ENCODE assay signal across 8 mouse cellular contexts in genomic region chr13:113793637-113794036, GRCm38 (mm10). TPM values are rescaled to one million over a fixed set of nuclear protein-coding genes. Genes with fewer than 3 reads are reported as not detected.
DNase-seq lines count a peak whose midpoint lies in the region; ATAC-seq and TF ChIP-seq lines count a peak whose summit lies in the region.

No protein-coding gene starts in this region.

- H3K27ac ChIP-seq in lung, embryonic 15.5 days: peak overlapping the region; percentile 92
- H3K27ac ChIP-seq in embryonic facial prominence, embryonic 15.5 days (replicated peaks): peak overlapping the region; percentile 93
- H3K27ac ChIP-seq in limb, embryonic 11.5 days (replicated peaks; ENCODE audit: low read depth, low read length): peak overlapping the region; percentile 86
- H3K27ac ChIP-seq in olfactory bulb, adult 2 months (ENCODE audit: insufficient read depth, low read depth, low read length): peak overlapping the region; percentile 74

- peak overlapping the region; percentile 74 for H3K9ac ChIP-seq in lung, embryonic 15.5 days
- peak overlapping the region; percentile 68 for H3K9ac ChIP-seq in embryonic facial prominence, embryonic 15.5 days
- peak overlapping the region; percentile 83 for H3K9ac ChIP-seq in limb, embryonic 11.5 days (ENCODE audit: low read length)

- peak overlapping the region; percentile 74 for H3K4me2 ChIP-seq in lung, embryonic 15.5 days
- H3K4me2 ChIP-seq in embryonic facial prominence, embryonic 15.5 days (replicated peaks): peak overlapping the region; percentile 73
- H3K4me2 ChIP-seq in limb, embryonic 11.5 days (ENCODE audit: low read depth, severe bottlenecking): peak overlapping the region; percentile 61

- peak overlapping the region; percentile 64 for H3K4me3 ChIP-seq in lung, embryonic 15.5 days
- H3K4me3 ChIP-seq in embryonic facial prominence, embryonic 15.5 days (replicated peaks): peak overlapping the region; percentile 83
- peak overlapping the region; percentile 89 for H3K4me3 ChIP-seq in limb, embryonic 11.5 days (ENCODE audit: low read depth, low read length)
- H3K4me3 ChIP-seq in olfactory bulb, adult 2 months (ENCODE audit: insufficient read depth, low read depth, low read length): peak overlapping the region; percentile 65

- peaks cover 13% of the 10 kb centered on the region for H3K4me1 ChIP-seq in lung, embryonic 15.5 days
- H3K4me1 ChIP-seq in embryonic facial prominence, embryonic 15.5 days: peaks cover 19% of the 10 kb centered on the region
- peaks cover 9% of the 10 kb centered on the region; the same call in 1 of the 2 replicates for H3K4me1 ChIP-seq in limb, embryonic 11.5 days (ENCODE audit: control insufficient read depth, insufficient read depth, low read length)
- H3K4me1 ChIP-seq in olfactory bulb, adult 2 months (ENCODE audit: control insufficient read depth, insufficient read depth, low read length): no peaks in the 10 kb centered on the region

- TF ChIP-seq POLR2A in olfactory bulb, adult 2 months (IDR thresholded peaks at IDR 0.05; ENCODE audit: insufficient read depth, low read depth, low read length): no peak

- TF ChIP-seq CTCF in olfactory bulb, adult 2 months (IDR thresholded peaks at IDR 0.05; ENCODE audit: insufficient read depth, low read depth, low read length): no peak

- no peak for ATAC-seq in lung, embryonic 15.5 days (ENCODE audit: borderline replicate concordance, extremely low read depth, low FRiP score, low TSS enrichment)
- ATAC-seq in embryonic facial prominence, embryonic 15.5 days (ENCODE audit: insufficient number of reproducible peaks, low FRiP score, low TSS enrichment, low read depth): no peak
- ATAC-seq in limb, embryonic 11.5 days (ENCODE audit: insufficient number of reproducible peaks, low FRiP score, low TSS enrichment, low read depth): no peak

- 63% methylated on average over 9 of the region's 9 CpGs for WGBS in lung, embryonic 15.5 days
- WGBS in embryonic facial prominence, embryonic 15.5 days: 71% methylated on average over 9 of the region's 9 CpGs
- 74% methylated on average over 9 of the region's 9 CpGs for WGBS in limb, embryonic 11.5 days
- WGBS in olfactory bulb, adult 2 months: 63% methylated on average over 9 of the region's 9 CpGs

- H3K36me3 ChIP-seq in lung, embryonic 15.5 days: no peaks in the 10 kb centered on the region
- no peaks in the 10 kb centered on the region for H3K36me3 ChIP-seq in embryonic facial prominence, embryonic 15.5 days
- H3K36me3 ChIP-seq in limb, embryonic 11.5 days (ENCODE audit: control insufficient read depth, insufficient read depth, low read length): no peaks in the 10 kb centered on the region

- no peaks in the 10 kb centered on the region for H3K27me3 ChIP-seq in lung, embryonic 15.5 days
- H3K27me3 ChIP-seq in embryonic facial prominence, embryonic 15.5 days: no peaks in the 10 kb centered on the region
- H3K27me3 ChIP-seq in limb, embryonic 11.5 days (ENCODE audit: control insufficient read depth, insufficient read depth, low read length): no peaks in the 10 kb centered on the region

- no peak for DNase-seq in lung, postnatal 36 days
- DNase-seq in limb, embryonic 11.5 days (ENCODE audit: low spot score): no peak
- no peak for DNase-seq in left cerebral cortex, adult 8-10 months (ENCODE audit: low spot score in 2 of 2)
- DNase-seq in adrenal gland, postnatal 36 days: no peak
- DNase-seq in frontal cortex, postnatal 25 days (ENCODE audit: low spot score in 2 of 2): no peak

- H3K9me3 ChIP-seq in lung, embryonic 15.5 days: no peaks in the 10 kb centered on the region
- H3K9me3 ChIP-seq in embryonic facial prominence, embryonic 15.5 days (replicated peaks): no peaks in the 10 kb centered on the region
- no peaks in the 10 kb centered on the region for H3K9me3 ChIP-seq in limb, embryonic 11.5 days (ENCODE audit: control insufficient read depth, low read length)

RNA-seq across cellular contexts. Expression of gene Arl15, which starts 0.7 kb away (rescaled TPM):
- 8.2 and 10.6 TPM in 2 replicates for polyA plus RNA-seq in lung, embryonic 15.5 days (2015; fragmentation: Nextera tagmentation; extraction: Ambion mirVana)
- polyA plus RNA-seq in embryonic facial prominence, embryonic 15.5 days (2015; fragmentation: Nextera tagmentation; extraction: Ambion mirVana): 10.9 and 11.5 TPM in 2 replicates
- 13.5 and 16.7 TPM in 2 replicates for polyA plus RNA-seq in limb, embryonic 11.5 days (2014; fragmentation: Nextera tagmentation; extraction: Ambion mirVana)
- polyA plus RNA-seq in olfactory bulb, adult 2 months (2012; ENCODE audit: insufficient read depth, insufficient read length, low replicate concordance, missing spikeins): not detected in 2 replicates
- 10 to 100 TPM; 29.9 to 36.1 (median 33.4) TPM for total RNA-seq in left cerebral cortex, adult 8-10 months (2022)
- total RNA-seq in adrenal gland, postnatal 36 days (2021): 10 to 100 TPM; 31.0 to 33.2 TPM
